Mouse (Mus musculus): ENCODE results near the gene Olfr834.

The Olfr834 gene

GRCm38 (mm10) chr9:18987690-18988089, at the start of gene Olfr834:
Olfr834 (plus strand) TSS chr9:18987990.
- no peak for DNase-seq (ENCODE audit: low spot score)

DNA sequence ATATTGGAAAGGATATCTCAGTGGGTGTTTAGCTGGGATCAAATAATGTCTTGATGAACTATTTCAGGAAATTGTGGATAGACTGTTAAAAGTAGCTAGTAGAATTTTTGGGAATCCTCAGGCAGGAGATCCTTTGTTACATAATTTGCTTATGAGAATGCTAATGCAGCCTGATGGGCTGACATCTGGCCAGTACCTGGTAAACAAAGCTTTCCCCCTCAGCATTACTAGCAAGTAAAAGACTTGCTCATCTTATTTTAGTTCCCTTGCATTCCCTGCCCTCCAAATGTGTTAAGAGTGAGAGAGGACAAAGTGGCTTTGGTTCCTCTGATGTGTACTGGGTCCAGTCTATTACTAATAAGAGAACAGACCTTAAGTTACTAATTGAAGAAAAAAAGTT, 25.8 kb upstream of the Olfr834 start:
- DNase-seq (ENCODE audit: low spot score): no peak

GRCm38 (mm10) chr9:19032435-19032834, 44.6 kb downstream of the Olfr834 start, which contains the start of gene Olfr835:
Olfr835 (plus strand) TSS chr9:19032735.
- no peak for DNase-seq (ENCODE audit: low spot score)
